ENCODE assay signal across 8 mouse cellular contexts in the genomic region with DNA sequence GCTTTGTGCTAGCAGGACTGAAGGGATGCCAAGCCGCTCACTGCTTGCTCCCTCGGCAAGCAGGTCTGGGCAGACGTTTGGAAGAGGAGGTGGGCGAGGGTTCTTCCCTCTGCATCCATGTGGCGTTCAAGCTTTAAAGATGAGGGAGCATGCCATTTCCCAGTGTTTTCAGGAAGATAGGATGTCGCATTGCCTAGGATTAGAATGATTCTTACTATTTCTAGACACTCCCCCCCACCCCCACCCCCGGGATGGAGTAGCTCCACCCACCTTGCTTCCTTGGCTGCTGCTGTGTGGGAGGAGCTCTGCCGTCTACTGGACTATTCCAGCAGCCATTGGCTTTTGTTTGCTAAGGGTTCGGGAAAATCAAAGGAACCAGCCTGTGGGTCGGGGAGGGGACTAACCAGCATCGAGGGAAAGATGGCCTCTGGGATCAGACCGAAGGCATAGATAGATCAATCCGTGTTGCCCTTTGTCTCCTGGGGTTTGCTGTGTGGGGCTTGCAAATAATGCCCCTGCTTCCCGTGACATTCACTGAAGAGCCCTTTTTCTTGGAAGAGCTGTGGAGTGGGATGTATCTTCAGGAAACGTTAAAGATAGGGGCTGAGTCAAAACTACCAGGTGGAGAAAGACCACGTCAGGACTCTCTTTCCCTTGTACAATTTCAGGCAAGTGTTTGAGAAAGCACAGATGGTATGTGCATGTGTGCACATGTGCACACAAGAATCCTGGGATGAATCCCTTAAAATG. TPM values are rescaled to one million over a fixed set of nuclear protein-coding genes. Genes with fewer than 3 reads are reported as not detected.
A peak's percentile ranks its signal among the peaks of the same experiment; 100 is the strongest.
DNase-seq lines count a peak whose midpoint lies in the region; ATAC-seq and TF ChIP-seq lines count a peak whose summit lies in the region.

No protein-coding gene starts in this region.

- no peaks in the 10 kb centered on the region for H3K36me3 ChIP-seq in forebrain, postnatal 0 days (ENCODE audit: insufficient read depth)
- no peaks in the 10 kb centered on the region for H3K36me3 ChIP-seq in intestine, embryonic 15.5 days
- H3K36me3 ChIP-seq in neural tube, embryonic 13.5 days, result no peaks in the 10 kb centered on the region

- no peak for TF ChIP-seq POLR2A in cerebellum, adult 2 months (IDR thresholded peaks at IDR 0.05; ENCODE audit: borderline replicate concordance, insufficient read depth, low read length)

- no peaks in the 10 kb centered on the region for H3K27me3 ChIP-seq in forebrain, postnatal 0 days (ENCODE audit: insufficient read depth, low read length)
- no peaks in the 10 kb centered on the region for H3K27me3 ChIP-seq in intestine, embryonic 15.5 days (replicated peaks)
- no peaks in the 10 kb centered on the region for H3K27me3 ChIP-seq in neural tube, embryonic 13.5 days
- H3K27me3 ChIP-seq in cerebellum, adult 2 months (ENCODE audit: control insufficient read depth, insufficient read depth, low read length), result no peaks in the 10 kb centered on the region

- peak overlapping the region; percentile 95 for H3K27ac ChIP-seq in forebrain, postnatal 0 days (ENCODE audit: low read depth, low read length)
- H3K27ac ChIP-seq in intestine, embryonic 15.5 days, result peak overlapping the region; percentile 33; the same call in 1 of the 2 replicates
- H3K27ac ChIP-seq in neural tube, embryonic 13.5 days (replicated peaks), result peak overlapping the region; percentile 92
- H3K27ac ChIP-seq in cerebellum, adult 2 months (ENCODE audit: insufficient read depth, low read length), result no peak overlapping the region

- TF ChIP-seq CTCF in forebrain, postnatal 0 days (IDR thresholded peaks at IDR 0.05; ENCODE audit: low read depth), result 0 out of 2 replicates have a peak, but pooled peaks have one; percentile 24
- TF ChIP-seq CTCF in cerebellum, adult 2 months (IDR thresholded peaks at IDR 0.05; ENCODE audit: borderline replicate concordance, insufficient read depth, low read depth, low read length), result no peak

- H3K4me2 ChIP-seq in forebrain, postnatal 0 days (ENCODE audit: low read depth), result peak overlapping the region; percentile 45
- H3K4me2 ChIP-seq in intestine, embryonic 15.5 days (replicated peaks), result peak overlapping the region; percentile 56
- peak overlapping the region; percentile 55 for H3K4me2 ChIP-seq in neural tube, embryonic 13.5 days

- peak; percentile 81 for ATAC-seq in forebrain, postnatal 0 days
- no peak for ATAC-seq in intestine, embryonic 15.5 days
- ATAC-seq in neural tube, embryonic 13.5 days (ENCODE audit: low read depth), result peak; percentile 52

- peak overlapping the region; percentile 53 for H3K9ac ChIP-seq in forebrain, postnatal 0 days
- no peak overlapping the region for H3K9ac ChIP-seq in intestine, embryonic 15.5 days
- peak overlapping the region; percentile 66 for H3K9ac ChIP-seq in neural tube, embryonic 13.5 days

- DNase-seq in 3134 (ENCODE audit: extremely low read depth, insufficient read length, low spot score) (peak; percentile 35), liver (peak; percentile 58)
- peak; percentile 68 for DNase-seq in Muller cell, postnatal 12 days (ENCODE audit: inconsistent ontology term)
- DNase-seq in forebrain, postnatal 0 days, result peak; percentile 91
- DNase-seq in cerebellum, adult 2 months, result no peak
- DNase-seq in gastrocnemius, postnatal 14 days, result no peak

- 4% methylated on average over 16 of the region's 16 CpGs for WGBS in forebrain, postnatal 0 days
- 13% methylated on average over 16 of the region's 16 CpGs for WGBS in intestine, embryonic 15.5 days
- WGBS in neural tube, embryonic 13.5 days, result 9% methylated on average over 16 of the region's 16 CpGs
- WGBS in cerebellum, adult 2 months, result 31% methylated on average over 16 of the region's 16 CpGs

- intact Hi-C loops in gastrocnemius, postnatal 14 days (cut with DNase I; ENCODE audit: low total_unique reads), result no loop called here

- no peaks in the 10 kb centered on the region for H3K9me3 ChIP-seq in forebrain, postnatal 0 days (ENCODE audit: low read length)
- no peaks in the 10 kb centered on the region for H3K9me3 ChIP-seq in intestine, embryonic 15.5 days
- no peaks in the 10 kb centered on the region for H3K9me3 ChIP-seq in neural tube, embryonic 13.5 days

- H3K4me3 ChIP-seq in forebrain, postnatal 0 days (ENCODE audit: low read depth, low read length), result peak overlapping the region; percentile 20
- peak overlapping the region; percentile 10; the same call in 1 of the 2 replicates for H3K4me3 ChIP-seq in intestine, embryonic 15.5 days (replicated peaks)
- H3K4me3 ChIP-seq in neural tube, embryonic 13.5 days, result peak overlapping the region; percentile 27
- H3K4me3 ChIP-seq in cerebellum, adult 2 months (replicated peaks; ENCODE audit: insufficient read depth, low read depth, low read length), result no peak overlapping the region

- peaks cover 32% of the 10 kb centered on the region for H3K4me1 ChIP-seq in forebrain, postnatal 0 days (ENCODE audit: insufficient read depth)
- peaks cover 32% of the 10 kb centered on the region for H3K4me1 ChIP-seq in intestine, embryonic 15.5 days (replicated peaks)
- peaks cover 43% of the 10 kb centered on the region for H3K4me1 ChIP-seq in neural tube, embryonic 13.5 days (replicated peaks)
- peaks cover 4% of the 10 kb centered on the region; the same call in 1 of the 2 replicates for H3K4me1 ChIP-seq in cerebellum, adult 2 months (ENCODE audit: control insufficient read depth, insufficient read depth, low read length)

RNA-seq across cellular contexts. Expression of a gene that starts 3.7 kb away (rescaled TPM):
- 18.5 and 25.1 TPM in 2 replicates for total RNA-seq in forebrain, postnatal 0 days (2014; rRNA removed)
- polyA plus RNA-seq in forebrain, postnatal 0 days (2015; fragmentation: Nextera tagmentation; extraction: Ambion mirVana), result 6.6 and 11.5 TPM in 2 replicates
- 6.9 and 7.8 TPM in 2 replicates for polyA plus RNA-seq in intestine, embryonic 15.5 days (2015; fragmentation: Nextera tagmentation; extraction: Ambion mirVana)
- polyA plus RNA-seq in neural tube, embryonic 13.5 days (2015; fragmentation: Nextera tagmentation; extraction: Ambion mirVana), result 15.9 and 17.5 TPM in 2 replicates
- polyA plus RNA-seq in cerebellum, adult 2 months (2012; rRNA removed), result 29.3 and 29.8 TPM in 2 replicates
- total RNA-seq in gastrocnemius, postnatal 14 days (2021), result 10 to 100 TPM; 10.5 to 18.7 TPM

RNA-seq across cellular contexts. Expression of a gene that starts 21.8 kb away (rescaled TPM):
- total RNA-seq in forebrain, postnatal 0 days (2014; rRNA removed), result 0.31 and 0.48 TPM in 2 replicates
- not detected in 2 replicates for polyA plus RNA-seq in forebrain, postnatal 0 days (2015; fragmentation: Nextera tagmentation; extraction: Ambion mirVana)
- not detected in 2 replicates for polyA plus RNA-seq in intestine, embryonic 15.5 days (2015; fragmentation: Nextera tagmentation; extraction: Ambion mirVana)
- polyA plus RNA-seq in neural tube, embryonic 13.5 days (2015; fragmentation: Nextera tagmentation; extraction: Ambion mirVana), result not detected in 2 replicates
- not detected in 2 replicates for polyA plus RNA-seq in cerebellum, adult 2 months (2012; rRNA removed)
- total RNA-seq in gastrocnemius, postnatal 14 days (2021), result not detected

Comparison
In these comparisons a context has a peak if more than half of its experiments do, and no peak if none do; other contexts are left out.
1. DNase-seq: peak in 3134 (single experiment), Muller cell, postnatal 12 days (single experiment), forebrain, postnatal 0 days (single experiment) and liver (single experiment); none in cerebellum, adult 2 months (0 of 2) and gastrocnemius, postnatal 14 days (single experiment).
2. Peak in every context shown above with its lines, with median percentiles within 50 percentile points of each other: H3K4me2 ChIP-seq.